Mouse (Mus musculus) CH12.LX (cell line): Measurements from ENCODE around the gene Nav1. TPM values are rescaled to one million over a fixed set of nuclear protein-coding genes. Genes with fewer than 3 reads are reported as not detected.

Experiments used
- DNase-seq: peaks from one replicate; pipeline ENCODE4 v3.0.0-alpha.2; 2013; ENCODE audit errors: extremely low read depth
- H3K27ac ChIP-seq: 2 replicates; pipeline ENCODE4 v1.5.1; 2012; ENCODE audit warnings: low read depth, mild to moderate bottlenecking, control low read depth, moderate library complexity; ENCODE audit not compliant: insufficient read depth
- H3K27me3 ChIP-seq: replicated peaks from 2 replicates; pipeline ENCODE3; 2012; ENCODE audit warnings: inconsistent platforms
- H3K36me3 ChIP-seq, 2 experiments: replicated peaks in 1 of 2; 2 replicates each; pipeline versions ENCODE3 to v1.6.1; 2012; ENCODE audit warnings: inconsistent platforms in 1 of 2, low read length in 1 of 2, mild to moderate bottlenecking in 1 of 2, mixed read lengths in 1 of 2, moderate library complexity in 1 of 2; ENCODE audit not compliant: control insufficient read depth in 1 of 2, insufficient read depth in 1 of 2
- H3K4me1 ChIP-seq, 2 experiments: 2 replicates each; pipeline ENCODE4 v1.6.1; 2012; ENCODE audit warnings: inconsistent platforms in 1 of 2, moderate library complexity in 1 of 2; ENCODE audit not compliant: insufficient read depth in 2 of 2, control insufficient read depth in 1 of 2
- H3K4me2 ChIP-seq: 2 replicates; pipeline ENCODE4 v1.6.1; 2012; ENCODE audit warnings: low read depth, mild to moderate bottlenecking, control low read depth; ENCODE audit not compliant: poor library complexity, insufficient read depth, severe bottlenecking
- H3K4me3 ChIP-seq, 3 experiments: fragments of 150-350 bp in 1 of 3; sonication (generic) in 1 of 3; replicated peaks in 1 of 3; 2 replicates each; pipeline versions ENCODE3 to v1.5.1; 2011 to 2012; ENCODE audit warnings: low read depth in 2 of 3, low read length in 2 of 3, mild to moderate bottlenecking in 2 of 3, moderate library complexity in 2 of 3, control low read depth in 1 of 3, improper control_type of control experiment in 1 of 3, inconsistent platforms in 1 of 3, mixed read lengths in 1 of 3; ENCODE audit not compliant: poor library complexity in 1 of 3
- H3K79me2 ChIP-seq: replicated peaks from 2 replicates; pipeline ENCODE4 v1.6.1; 2012; ENCODE audit warnings: mild to moderate bottlenecking, moderate library complexity; ENCODE audit not compliant: control insufficient read depth, poor library complexity, insufficient read depth, severe bottlenecking; ENCODE audit errors: extremely low read depth
- H3K9ac ChIP-seq: 2 replicates; pipeline ENCODE4 v1.6.1; 2012; ENCODE audit warnings: low read depth, mild to moderate bottlenecking, control low read depth, moderate library complexity; ENCODE audit not compliant: insufficient read depth
- H3K9me3 ChIP-seq: replicated peaks from 2 replicates; pipeline ENCODE3; 2012; ENCODE audit warnings: low read length, inconsistent platforms, mixed read lengths
- CTCF ChIP-seq, 2 experiments: IDR thresholded peaks in 1 of 2; conservative IDR thresholded peaks in 1 of 2; 2 replicates each; pipeline ENCODE4 v1.5.1; 2011 to 2012; ENCODE audit warnings: low read depth in 2 of 2, low read length in 2 of 2, improper control_type of control experiment in 1 of 2, inconsistent platforms in 1 of 2, mild to moderate bottlenecking in 1 of 2, moderate library complexity in 1 of 2
- ELF1 ChIP-seq: IDR thresholded peaks from 2 replicates; pipeline ENCODE4 v1.6.1; 2014; ENCODE audit warnings: low read depth, mild to moderate bottlenecking, inconsistent platforms, low read length, improper control_type of control experiment
- EP300 ChIP-seq: IDR thresholded peaks from 2 replicates; pipeline ENCODE4 v1.6.1; 2011; ENCODE audit warnings: low read length, improper control_type of control experiment
- ETS1 ChIP-seq: conservative IDR thresholded peaks from 2 replicates; pipeline ENCODE4 v1.6.1; 2012; ENCODE audit warnings: low read depth, mild to moderate bottlenecking, inconsistent platforms, low read length, improper control_type of control experiment, moderate library complexity
- IRF4 ChIP-seq: IDR thresholded peaks from 2 replicates; pipeline ENCODE4 v1.6.1; 2014; ENCODE audit warnings: low read depth, mild to moderate bottlenecking, inconsistent platforms, low read length, improper control_type of control experiment
- JUN ChIP-seq: IDR thresholded peaks from 2 replicates; pipeline ENCODE4 v1.6.1; 2011; ENCODE audit warnings: low read depth, mild to moderate bottlenecking, low read length, improper control_type of control experiment, moderate library complexity; ENCODE audit not compliant: insufficient read depth
- KAT2A ChIP-seq: IDR thresholded peaks from 2 replicates; pipeline ENCODE4 v1.6.1; 2012; ENCODE audit warnings: low read length, improper control_type of control experiment, inconsistent platforms; ENCODE audit not compliant: insufficient replicate concordance
- MXI1 ChIP-seq: IDR thresholded peaks from 2 replicates; pipeline ENCODE4 v1.6.1; 2011; ENCODE audit warnings: mild to moderate bottlenecking, low read depth, low read length, improper control_type of control experiment
- NELFE ChIP-seq: IDR thresholded peaks from 2 replicates; pipeline ENCODE4 v1.6.1; 2011; ENCODE audit warnings: low read depth, low read length, improper control_type of control experiment
- PAX5 ChIP-seq: IDR thresholded peaks from 2 replicates; pipeline ENCODE4 v1.6.1; 2012; ENCODE audit warnings: low read length, inconsistent platforms, mixed read lengths
- POLR2A ChIP-seq: IDR thresholded peaks from 2 replicates; pipeline ENCODE4 v1.6.1; 2011; ENCODE audit warnings: low read depth, mild to moderate bottlenecking, improper control_type of control experiment, low read length
- POLR2AphosphoS2 ChIP-seq: IDR thresholded peaks from 2 replicates; pipeline ENCODE4 v1.6.1; 2011; ENCODE audit warnings: low read depth, low read length, improper control_type of control experiment
- RAD21 ChIP-seq: IDR thresholded peaks from 2 replicates; pipeline ENCODE4 v1.6.1; 2011; ENCODE audit warnings: low read depth, mild to moderate bottlenecking, low read length, improper control_type of control experiment, moderate library complexity
- SMC3 ChIP-seq: IDR thresholded peaks from 2 replicates; pipeline ENCODE4 v1.6.1; 2011; ENCODE audit warnings: low read depth, low read length, improper control_type of control experiment
- TBP ChIP-seq: conservative IDR thresholded peaks from 2 replicates; pipeline ENCODE4 v1.6.1; 2011; ENCODE audit warnings: low read depth, low read length, improper control_type of control experiment
- USF1 ChIP-seq: IDR thresholded peaks from 2 replicates; pipeline ENCODE4 v1.6.1; 2014; ENCODE audit warnings: low read depth, mild to moderate bottlenecking, inconsistent platforms, low read length, improper control_type of control experiment
- ZKSCAN1 ChIP-seq: IDR thresholded peaks from 2 replicates; pipeline ENCODE4 v1.6.1; 2012; ENCODE audit warnings: low read depth, inconsistent platforms, low read length, improper control_type of control experiment, borderline replicate concordance
- ZMIZ1 ChIP-seq: IDR thresholded peaks from 2 replicates; pipeline ENCODE4 v1.6.1; 2012; ENCODE audit warnings: low read depth, mild to moderate bottlenecking, inconsistent platforms, low read length, improper control_type of control experiment
- dilution Hi-C: fragments of 300-500 bp; cut with MboI; formaldehyde crosslinking; loops from 2 replicates; pipeline ENCODE4 v1.14.3; 2020; ENCODE audit warnings: low sequenced_read_pairs; ENCODE audit not compliant: extremely low pct_unique_long_range_greater_than_20kb, extremely low pct_ligation_motif_present
- in situ Hi-C: fragments of 300-500 bp; cut with MboI; formaldehyde crosslinking; loops from 3 replicates; pipeline ENCODE4 v1.14.3; 2019; ENCODE audit warnings: low sequenced_read_pairs, low pct_ligation_motif_present, low pct_unique_long_range_greater_than_20kb, mixed read lengths
- polyA plus RNA-seq: library from polyadenylated mRNA; unstranded; fragments of >175 nt; gene quantifications from 2 replicates; pipeline ENCODE4 v1.2.1, GENCODE M21; 2012; ENCODE audit warnings: low read depth; ENCODE audit not compliant: insufficient read length
- total RNA-seq, 2 experiments: library from RNA; depleted of rRNA; stranded (reverse); fragments of 300-350 nt in 1 of 2; fragments of >200 nt in 1 of 2; gene quantifications; 2 replicates each; pipeline ENCODE4 v1.2.3; 2012 to 2014

Nav1 gene
- total and polyA plus RNA-seq, 3 experiments: 0.21 to 0.56 TPM; not detected in 1

DNA sequence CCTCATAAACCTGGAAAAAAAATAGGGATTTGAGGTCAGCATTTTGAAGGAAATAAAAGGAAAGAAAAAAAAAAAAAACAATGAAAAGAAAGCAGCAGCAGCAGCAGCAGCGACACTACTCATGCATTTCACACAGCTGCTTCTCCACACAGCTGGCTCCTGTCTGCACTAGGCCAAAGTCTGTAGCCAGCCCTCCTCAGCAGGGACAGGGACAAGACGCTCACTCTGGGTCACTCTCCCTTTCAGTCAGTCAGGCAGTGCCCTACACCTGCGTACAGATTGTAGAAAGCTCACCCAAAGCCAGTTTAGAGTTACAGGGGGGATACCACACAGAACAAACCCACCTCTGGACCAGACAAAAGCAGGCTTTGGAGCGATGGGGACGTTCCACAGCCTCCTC, 149.2 kb downstream of the Nav1 start:
- no peaks in the 10 kb centered on the region for H3K9me3 ChIP-seq
- dilution Hi-C loops (no loop called here), in situ Hi-C loops (no loop called here)
- H3K4me1 ChIP-seq: no peaks in the 10 kb centered on the region
- no peak overlapping the region for H3K27ac ChIP-seq
- H3K4me3 ChIP-seq: no peak overlapping the region
- H3K36me3 ChIP-seq: no peaks in the 10 kb centered on the region
- peaks cover 2% of the 10 kb centered on the region for H3K27me3 ChIP-seq
- no peaks in the 10 kb centered on the region for H3K79me2 ChIP-seq
- no peak overlapping the region for H3K4me2 ChIP-seq
- TF ChIP-seq MXI1 (no peak), JUN (no peak), ELF1 (no peak), USF1 (no peak), NELFE (no peak), KAT2A (no peak), IRF4 (no peak), CTCF (conservative IDR thresholded peaks at IDR 0.05 in 1 of 2, IDR thresholded peaks at IDR 0.05 in 1 of 2; ENCODE audit: low read depth in 2 of 2, low read length in 2 of 2) (no peak), ZKSCAN1 (no peak), SMC3 (no peak), POLR2AphosphoS2 (no peak), ETS1 (no peak)
- no peak for DNase-seq
- no peak overlapping the region for H3K9ac ChIP-seq

DNA sequence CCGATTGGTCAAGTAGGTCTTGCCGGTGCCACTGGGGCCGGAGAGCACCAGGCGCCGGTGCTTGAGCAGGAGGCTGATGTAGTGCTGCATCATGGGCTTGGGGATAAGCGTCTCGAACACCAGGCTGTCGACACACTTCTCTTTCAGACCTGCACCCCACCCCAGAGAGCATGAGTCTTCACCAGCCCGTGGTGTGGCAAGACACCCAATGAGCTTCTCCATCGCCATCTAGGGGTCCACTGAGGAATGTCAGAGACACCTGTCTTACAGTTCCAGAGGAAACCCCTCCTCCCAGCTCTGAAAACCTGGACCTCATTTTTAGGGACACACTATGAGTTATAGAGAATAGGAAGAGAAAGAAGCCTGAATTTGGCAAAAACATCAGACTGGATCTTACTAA, 154.8 kb downstream of the Nav1 start:
- no peaks in the 10 kb centered on the region for H3K36me3 ChIP-seq
- H3K9ac ChIP-seq: no peak overlapping the region
- H3K27me3 ChIP-seq: peaks cover 5% of the 10 kb centered on the region
- 0 out of 4 replicates have a peak, but pooled peaks cover 3 to 4% of the 10 kb centered on the region in 2 experiments for H3K4me1 ChIP-seq
- in situ Hi-C loops (loop anchor here (5.0 kb wide), 1 partner anchor 90 kb away; no protein-coding TSS in a partner anchor), dilution Hi-C loops (no loop called here)
- no peaks in the 10 kb centered on the region for H3K79me2 ChIP-seq
- H3K4me3 ChIP-seq: no peak overlapping the region
- no peak overlapping the region for H3K4me2 ChIP-seq
- H3K27ac ChIP-seq: no peak overlapping the region
- peak; percentile 51 for DNase-seq
- no peak for TF ChIP-seq PAX5
- TF ChIP-seq POLR2A: no peak
- TF ChIP-seq ZMIZ1: no peak
- TF ChIP-seq RAD21: peak; percentile 63
- TF ChIP-seq SMC3: peak; percentile 47
- TF ChIP-seq TBP: no peak
- TF ChIP-seq EP300: no peak
- TF ChIP-seq CTCF (conservative IDR thresholded peaks at IDR 0.05 in 1 of 2, IDR thresholded peaks at IDR 0.05 in 1 of 2; ENCODE audit: low read depth in 2 of 2, low read length in 2 of 2): peak in 1 of 2 experiments; percentile 70; a peak in 2 of 4 replicates
- no peaks in the 10 kb centered on the region for H3K9me3 ChIP-seq
